21 mouse cellular contexts compared by ENCODE assay signal in genomic region chr10:110980441-110980840, GRCm38 (mm10). TPM values are rescaled to one million over a fixed set of nuclear protein-coding genes. Genes with fewer than 3 reads are reported as not detected.
DNase-seq lines count a peak whose midpoint lies in the region; ATAC-seq and TF ChIP-seq lines count a peak whose summit lies in the region.
"Had no signal": no experiment of that assay in that cellular context is flagged by ENCODE, and none has a peak within 500 bp of the region (broad histone marks: within the 10 kb centered on the region; RNA-seq: fewer than 3 reads in every experiment).

No protein-coding gene starts in this region.

- H3K79me2 ChIP-seq in heart, adult 2 months (replicated peaks; ENCODE audit: control insufficient read depth, insufficient read depth, low read length), result peaks cover 3% of the 10 kb centered on the region; the same call in 1 of the 2 replicates

- H3K4me3 ChIP-seq in heart, adult 2 months, result no peak overlapping the region
- H3K4me3 ChIP-seq in liver, embryonic 11.5 days (ENCODE audit: low read depth, low read length), result no peak overlapping the region
- H3K4me3 ChIP-seq: embryonic facial prominence, embryonic 13.5 days; forebrain, embryonic 12.5 days; heart, embryonic 12.5 days; hindbrain, embryonic 10.5 days had no signal

- H3K27me3 ChIP-seq in heart, adult 2 months (ENCODE audit: control insufficient read depth, insufficient read depth, low read length), result no peaks in the 10 kb centered on the region
- H3K27me3 ChIP-seq in liver, embryonic 11.5 days (replicated peaks; ENCODE audit: control insufficient read depth, insufficient read depth, low read length), result no peaks in the 10 kb centered on the region
- H3K27me3 ChIP-seq: embryonic facial prominence, embryonic 13.5 days; forebrain, embryonic 12.5 days; heart, embryonic 12.5 days had no signal

- TF ChIP-seq CTCF in heart, adult 2 months (IDR thresholded peaks at IDR 0.05), result no peak

- no peak for TF ChIP-seq POLR2A in heart, adult 2 months (IDR thresholded peaks at IDR 0.05; ENCODE audit: insufficient read depth, low read depth, low read length)

- 0 out of 2 replicates have a peak, but pooled peaks have one; percentile 16 for ATAC-seq in liver, embryonic 11.5 days (replicated peaks; ENCODE audit: low FRiP score)
- ATAC-seq: CD4-positive, CD25-positive, alpha-beta regulatory T cell, adult 4 months; forebrain, embryonic 16.5 days had no signal

- no peak overlapping the region for H3K9ac ChIP-seq in heart, adult 2 months (ENCODE audit: low read depth, low read length)
- no peak overlapping the region for H3K9ac ChIP-seq in liver, embryonic 11.5 days (ENCODE audit: low read depth, low read length)
- H3K9ac ChIP-seq: embryonic facial prominence, embryonic 13.5 days; forebrain, embryonic 12.5 days; heart, embryonic 12.5 days had no signal

- no peaks in the 10 kb centered on the region for H3K9me3 ChIP-seq in liver, embryonic 11.5 days (ENCODE audit: control insufficient read depth, low read length)
- H3K9me3 ChIP-seq: embryonic facial prominence, embryonic 13.5 days; forebrain, embryonic 12.5 days; G1E; heart, embryonic 12.5 days; hindbrain, embryonic 10.5 days had no signal

- no peaks in the 10 kb centered on the region for H3K36me3 ChIP-seq in heart, adult 2 months (ENCODE audit: control insufficient read depth, insufficient read depth, low read length)
- H3K36me3 ChIP-seq in liver, embryonic 11.5 days (ENCODE audit: control insufficient read depth, insufficient read depth, low read length), result peaks cover 5% of the 10 kb centered on the region; the same call in 1 of the 2 replicates

- intact Hi-C loops in heart, adult 2 months (cut with DNase I), result no loop called here

- peak; percentile 64 for DNase-seq in heart, adult 11 months
- no peak for DNase-seq in heart, adult 2 months
- DNase-seq in kidney, adult 8-10 months, result peak; percentile 44 to 45
- DNase-seq in kidney, postnatal 10 days, result no peak
- no peak for DNase-seq in liver, embryonic 11.5 days (ENCODE audit: low spot score)
- no peak for DNase-seq in liver
- DNase-seq in adrenal gland, adult 18-20 months (ENCODE audit: low spot score in 2 of 2), result no peak
- DNase-seq in adrenal gland, postnatal 14 days, result no peak
- DNase-seq: adrenal gland, postnatal 10 days; B cell, adult 2 months; cerebellum, adult 11-12 months; cerebellum, adult 9-10 months; cerebellum, postnatal 25 days; gastrocnemius, postnatal 10 days had no signal

- no peak overlapping the region for H3K4me2 ChIP-seq in liver, embryonic 11.5 days
- H3K4me2 ChIP-seq: embryonic facial prominence, embryonic 13.5 days; forebrain, embryonic 12.5 days; heart, embryonic 12.5 days had no signal

- 93% methylated on average over 6 of the region's 6 CpGs for WGBS in heart, adult 2 months
- WGBS in liver, embryonic 11.5 days, result 84% methylated on average over 6 of the region's 6 CpGs

- TF ChIP-seq EP300 in heart, adult 2 months (IDR thresholded peaks at IDR 0.05; ENCODE audit: insufficient read depth, low read depth, low read length), result no peak

- no peaks in the 10 kb centered on the region for H3K4me1 ChIP-seq in heart, adult 2 months (ENCODE audit: control insufficient read depth, insufficient read depth, low read length)
- no peaks in the 10 kb centered on the region; the same call in 1 of the 2 replicates for H3K4me1 ChIP-seq in liver, embryonic 11.5 days (replicated peaks; ENCODE audit: control insufficient read depth, insufficient read depth, low read length)
- H3K4me1 ChIP-seq: embryonic facial prominence, embryonic 13.5 days; forebrain, embryonic 12.5 days; hindbrain, embryonic 10.5 days had no signal

- H3K27ac ChIP-seq in heart, adult 2 months, result no peak overlapping the region
- no peak overlapping the region for H3K27ac ChIP-seq in liver, embryonic 11.5 days (ENCODE audit: low read depth, low read length)
- H3K27ac ChIP-seq: embryonic facial prominence, embryonic 13.5 days; forebrain, embryonic 12.5 days; hindbrain, embryonic 10.5 days had no signal

RNA-seq across cellular contexts. Expression of gene Zdhhc17, which starts 29.5 kb away (rescaled TPM):
- 10 to 100 TPM; 20.5 to 27.6 TPM for total RNA-seq in heart, adult 2 months (2021)
- polyA plus RNA-seq in heart, adult 2 months (2012; rRNA removed), result 19.0 and 32.2 TPM in 2 replicates
- polyA plus RNA-seq in liver, embryonic 11.5 days (2014; fragmentation: Nextera tagmentation; extraction: Ambion mirVana), result 12.1 and 14.7 TPM in 2 replicates
- 10 to 100 TPM; 28.4 to 31.6 TPM for total RNA-seq in adrenal gland, adult 18-20 months (2021)
- 33.6 and 37.1 TPM in 2 replicates for total RNA-seq in adrenal gland, postnatal 14 days (2021)

Comparison
In these comparisons a context has a peak if more than half of its experiments do, and no peak if none do; other contexts are left out.
1. DNase-seq: peak in heart, adult 11 months (single experiment) and kidney, adult 8-10 months (2 of 2); none in heart, adult 2 months (0 of 2), kidney, postnatal 10 days (single experiment), liver, embryonic 11.5 days (single experiment), liver (single experiment), adrenal gland, adult 18-20 months (0 of 2) and adrenal gland, postnatal 14 days (single experiment).